Mouse (Mus musculus): ENCODE measurements around the gene Avp.

DNA sequence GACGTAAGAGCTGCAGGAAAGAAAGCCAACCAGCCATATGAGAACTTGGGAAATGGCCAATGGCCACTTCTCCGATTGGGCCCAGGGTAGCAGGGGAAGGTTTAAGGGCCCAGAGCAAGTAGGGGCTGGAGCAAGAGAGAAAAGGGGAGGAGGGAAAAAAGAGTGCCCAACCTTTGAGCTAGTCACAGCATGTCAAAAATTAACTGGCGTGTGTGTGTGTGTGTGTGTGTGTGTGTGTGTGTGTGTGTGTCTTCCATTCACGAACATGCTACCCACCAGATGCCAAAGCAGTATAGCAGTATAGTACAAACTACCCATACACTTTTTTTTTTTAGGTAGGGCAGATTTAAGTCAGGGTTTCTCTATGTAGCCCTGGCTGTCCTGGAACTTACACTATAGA is 13.4 kb downstream of the Avp start:
- TF ChIP-seq CTCF (IDR thresholded peaks at IDR 0.05; ENCODE audit: extremely low read depth, insufficient read length, insufficient replicate concordance, low read depth, low read length) = no peak
- TF ChIP-seq POLR2A (IDR thresholded peaks at IDR 0.05; ENCODE audit: low read depth, low read length) = no peak

Measured in small intestine, adult 2 months (tissue).